Mouse (Mus musculus): ENCODE results near the gene Rnd1. TPM values are rescaled to one million over a fixed set of nuclear protein-coding genes. Genes with fewer than 3 reads are reported as not detected.

Rnd1 gene
- total RNA-seq, 2 experiments from 2014 or later = not detected

GRCm38 (mm10) chr15:98645057-98646026, 31.9 kb downstream of the Rnd1 start:
- ATAC-seq (replicated peaks; ENCODE audit: low FRiP score, poor library complexity, severe bottlenecking) = no peak

- ATAC-seq (replicated peaks; ENCODE audit: low FRiP score, poor library complexity, severe bottlenecking) = no peak
These were observed 32.9 kb downstream of the Rnd1 start for GRCm38 (mm10) chr15:98644406-98644805.

- no peak for ATAC-seq (replicated peaks; ENCODE audit: low FRiP score, poor library complexity, severe bottlenecking)
These were observed 37.1 kb downstream of the Rnd1 start for GRCm38 (mm10) chr15:98640157-98640556.

- no peak for ATAC-seq (replicated peaks; ENCODE audit: low FRiP score, poor library complexity, severe bottlenecking)
These were observed 40.1 kb downstream of the Rnd1 start for GRCm38 (mm10) chr15:98637155-98637554.

GRCm38 (mm10) chr15:98636517-98636916, 40.7 kb downstream of the Rnd1 start:
- no peak for ATAC-seq (replicated peaks; ENCODE audit: low FRiP score, poor library complexity, severe bottlenecking)

GRCm38 (mm10) chr15:98635291-98635841, 41.9 kb downstream of the Rnd1 start:
- ATAC-seq (replicated peaks; ENCODE audit: low FRiP score, poor library complexity, severe bottlenecking) = no peak

GRCm38 (mm10) chr15:98634541-98635081, 42.6 kb downstream of the Rnd1 start:
- 0 out of 2 replicates have a peak, but pooled peaks have one; percentile 45 for ATAC-seq (replicated peaks; ENCODE audit: low FRiP score, poor library complexity, severe bottlenecking)

GRCm38 (mm10) chr15:98633822-98634470, 43.3 kb downstream of the Rnd1 start:
- ATAC-seq (replicated peaks; ENCODE audit: low FRiP score, poor library complexity, severe bottlenecking) = no peak

GRCm38 (mm10) chr15:98632921-98633320, 44.3 kb downstream of the Rnd1 start:
- ATAC-seq (replicated peaks; ENCODE audit: low FRiP score, poor library complexity, severe bottlenecking) = no peak

- no peak for ATAC-seq (replicated peaks; ENCODE audit: low FRiP score, poor library complexity, severe bottlenecking)
These were observed 45.0 kb downstream of the Rnd1 start for GRCm38 (mm10) chr15:98632107-98632744.

GRCm38 (mm10) chr15:98631493-98631892, 45.8 kb downstream of the Rnd1 start:
- peak; percentile 71 for ATAC-seq (replicated peaks; ENCODE audit: low FRiP score, poor library complexity, severe bottlenecking)

- ATAC-seq (replicated peaks; ENCODE audit: low FRiP score, poor library complexity, severe bottlenecking) = no peak
These were observed 46.7 kb downstream of the Rnd1 start, which contains the start of gene Cacnb3 for GRCm38 (mm10) chr15:98630540-98630939. TSS of gene Cacnb3 (plus strand) at chr15:98630840.

- ATAC-seq (replicated peaks; ENCODE audit: low FRiP score, poor library complexity, severe bottlenecking) = no peak
These were observed 47.8 kb downstream of the Rnd1 start for GRCm38 (mm10) chr15:98629464-98629863.

- ATAC-seq (replicated peaks; ENCODE audit: low FRiP score, poor library complexity, severe bottlenecking) = no peak
These were observed 48.5 kb downstream of the Rnd1 start for GRCm38 (mm10) chr15:98628589-98629254.

- ATAC-seq (replicated peaks; ENCODE audit: low FRiP score, poor library complexity, severe bottlenecking) = no peak
These were observed 50.6 kb downstream of the Rnd1 start for GRCm38 (mm10) chr15:98626487-98627212.

GRCm38 (mm10) chr15:98626078-98626477, 51.2 kb downstream of the Rnd1 start:
- ATAC-seq (replicated peaks; ENCODE audit: low FRiP score, poor library complexity, severe bottlenecking) = no peak

- no peak for ATAC-seq (replicated peaks; ENCODE audit: low FRiP score, poor library complexity, severe bottlenecking)
These were observed 53.9 kb downstream of the Rnd1 start for GRCm38 (mm10) chr15:98623361-98623821.

- ATAC-seq (replicated peaks; ENCODE audit: low FRiP score, poor library complexity, severe bottlenecking) = no peak
These were observed 54.5 kb downstream of the Rnd1 start for GRCm38 (mm10) chr15:98622721-98623120.

Measured in erythroid progenitor cell, adult 5-6 weeks (primary cell).